Mouse (Mus musculus) layer of hippocampus, adult 9-10 months (tissue): ENCODE measurements at regions not wholly inside any gene's neighbourhood (a gene's known extent, or its start where the extent isn't known, plus 50 kb on each side); places are given as distances from the start of the nearest gene placed in this dataset.
"Not testable (repeated sequence)": the region's sequence is repeated elsewhere in the genome, so short reads cannot be mapped to it uniquely, and the experiment has no call there.

Source experiments
- DNase-seq: peaks from one replicate; pipeline ENCODE4 v3.0.0; 2022; ENCODE audit warnings: low spot score

- no peak for DNase-seq
Observed at GRCm38 (mm10) chr3:11323101-11323500, 987.6 kb upstream of the Gm38303 start.

- peak; percentile 0 for DNase-seq
Observed at GRCm38 (mm10) chr3:11293001-11293400, 957.5 kb upstream of the Gm38303 start.

- peak; percentile 2 for DNase-seq
Observed at GRCm38 (mm10) chr3:11261052-11261451, 925.6 kb upstream of the Gm38303 start.

GRCm38 (mm10) chr3:11213996-11214395 is 878.5 kb upstream of the Gm38303 start:
- DNase-seq = no peak

GRCm38 (mm10) chr3:11212921-11213648 is 877.6 kb upstream of the Gm38303 start:
- DNase-seq = not testable (repeated sequence)

GRCm38 (mm10) chr3:11212290-11212912 is 876.9 kb upstream of the Gm38303 start:
- not testable (repeated sequence) for DNase-seq

GRCm38 (mm10) chr3:11210920-11211811 is 875.7 kb upstream of the Gm38303 start:
- not testable (repeated sequence) for DNase-seq

GRCm38 (mm10) chr3:11174002-11174401 is 838.5 kb upstream of the Gm38303 start:
- DNase-seq = no peak

- DNase-seq = no peak
Observed at GRCm38 (mm10) chr3:11155350-11155749, 819.9 kb upstream of the Gm38303 start.
